Mouse (Mus musculus) telencephalon, adult 2 months (tissue): ENCODE measurements around the gene Nlrc5.
A peak's percentile ranks its signal among the peaks of the same experiment; 100 is the strongest.
"Not testable (repeated sequence)": the region's sequence is repeated elsewhere in the genome, so short reads cannot be mapped to it uniquely, and the experiment has no call there.

Experiments used
- DNase-seq: peaks from one replicate; pipeline ENCODE4 v3.0.0-alpha.2; 2011; ENCODE audit warnings: low read depth, low spot score

Nlrc5 gene

GRCm38 (mm10) chr8:94418017-94418416 lies 16.1 kb upstream of the Nlrc5 start:
- no peak for DNase-seq

- DNase-seq = no peak
Measured at GRCm38 (mm10) chr8:94422270-94422669, 11.9 kb upstream of the Nlrc5 start.

DNA sequence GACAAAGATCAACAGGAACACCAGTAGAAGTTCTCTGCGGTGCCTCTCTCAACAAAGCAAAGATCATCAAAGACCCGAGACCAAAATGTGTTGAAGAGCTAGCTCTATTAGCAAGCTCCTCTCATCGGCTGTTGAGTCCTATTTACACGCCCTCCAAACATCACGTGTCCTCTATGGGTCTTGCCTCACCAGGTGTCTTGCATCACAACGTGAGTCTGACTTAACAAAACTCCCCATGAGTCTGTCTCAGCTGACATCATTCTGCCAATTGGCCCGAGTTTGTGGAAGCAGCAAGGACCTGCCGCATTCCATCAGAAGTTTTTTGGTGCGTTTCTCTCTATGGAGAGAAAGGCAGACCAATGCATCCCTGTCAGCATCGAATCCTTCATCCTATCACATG lies 6.2 kb upstream of the Nlrc5 start:
- DNase-seq = no peak

GRCm38 (mm10) chr8:94428420-94428819 lies 5.7 kb upstream of the Nlrc5 start:
- no peak for DNase-seq

GRCm38 (mm10) chr8:94429376-94429775 lies 4.8 kb upstream of the Nlrc5 start:
- DNase-seq = no peak

DNA sequence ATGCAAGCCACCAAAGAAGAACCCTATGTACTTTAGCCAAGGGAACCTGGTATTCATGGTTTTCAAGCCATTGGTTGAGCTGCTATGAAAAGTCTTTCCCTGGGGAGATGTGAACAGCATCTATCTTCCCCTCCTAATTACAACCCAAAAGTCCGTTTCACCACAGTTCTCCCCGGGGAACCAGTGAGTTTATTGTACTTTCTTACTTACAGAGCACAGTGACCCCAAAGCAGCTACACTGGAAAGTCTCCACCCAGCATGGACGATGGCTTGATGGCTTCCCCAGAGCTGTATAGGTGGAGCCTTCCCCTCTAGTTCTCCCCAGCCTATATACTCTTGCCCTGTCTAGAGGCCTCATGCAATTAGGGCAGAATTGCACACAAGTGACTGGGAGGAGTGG lies 1.9 kb upstream of the Nlrc5 start:
- DNase-seq = no peak

GRCm38 (mm10) chr8:94434958-94435357 lies 802 bp downstream of the Nlrc5 start:
- no peak for DNase-seq

DNA sequence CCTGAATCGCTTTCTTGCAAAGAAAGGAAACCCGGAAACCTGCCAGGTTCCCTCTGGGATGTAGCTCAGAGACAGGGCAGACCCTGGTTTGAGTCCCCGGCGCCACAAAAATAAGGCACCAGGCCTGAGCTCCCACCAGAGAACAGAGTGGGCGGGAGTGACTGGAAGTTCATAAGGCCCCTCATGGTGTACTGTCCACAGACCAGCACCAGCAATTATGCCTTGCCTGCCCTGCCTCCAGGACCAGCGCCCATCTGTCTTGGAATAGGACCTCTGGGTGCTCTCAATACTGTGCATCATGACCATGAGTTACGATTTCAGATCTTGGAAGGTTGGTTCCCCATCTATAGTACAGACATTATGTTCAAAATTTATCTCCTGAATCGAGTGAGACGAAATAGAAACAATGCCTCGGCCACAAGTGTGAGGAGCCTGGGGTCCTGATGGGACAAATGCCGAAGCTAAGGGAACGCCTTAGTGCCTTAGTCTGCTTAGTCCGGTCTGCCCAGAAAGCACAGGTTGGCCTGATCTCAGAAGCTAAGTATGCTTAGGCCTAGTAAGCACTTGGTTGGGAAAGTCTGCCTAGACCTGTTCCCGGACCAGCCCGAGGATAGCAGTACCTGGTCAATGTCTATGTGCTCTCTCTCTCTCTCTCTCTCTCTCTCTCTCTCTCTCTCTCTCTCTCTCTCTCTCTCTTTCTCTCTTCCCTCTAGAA lies 1.4 kb downstream of the Nlrc5 start:
- DNase-seq = no peak

DNA sequence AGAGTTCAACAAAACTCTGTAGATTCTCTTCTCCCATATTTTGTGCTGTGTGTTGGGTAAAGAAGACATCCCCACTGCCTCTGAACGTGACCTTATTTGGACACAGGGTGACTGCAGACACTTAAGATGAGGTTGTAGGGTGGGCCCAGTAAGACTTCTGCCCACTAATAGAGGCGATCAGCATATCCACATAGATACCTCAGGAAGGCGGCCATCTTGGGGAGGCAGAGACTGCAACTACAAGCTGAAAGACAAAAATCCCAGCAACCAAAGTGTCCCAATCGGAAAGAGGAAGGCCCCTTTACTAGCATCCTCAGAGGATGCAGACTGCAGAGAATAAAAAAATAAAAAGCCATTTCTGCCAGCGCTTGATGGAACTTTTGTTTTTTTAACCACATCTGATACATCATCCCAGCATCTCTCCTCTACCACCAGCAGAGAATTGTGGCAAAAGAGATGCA lies 2.0 kb downstream of the Nlrc5 start:
- no peak for DNase-seq

DNA sequence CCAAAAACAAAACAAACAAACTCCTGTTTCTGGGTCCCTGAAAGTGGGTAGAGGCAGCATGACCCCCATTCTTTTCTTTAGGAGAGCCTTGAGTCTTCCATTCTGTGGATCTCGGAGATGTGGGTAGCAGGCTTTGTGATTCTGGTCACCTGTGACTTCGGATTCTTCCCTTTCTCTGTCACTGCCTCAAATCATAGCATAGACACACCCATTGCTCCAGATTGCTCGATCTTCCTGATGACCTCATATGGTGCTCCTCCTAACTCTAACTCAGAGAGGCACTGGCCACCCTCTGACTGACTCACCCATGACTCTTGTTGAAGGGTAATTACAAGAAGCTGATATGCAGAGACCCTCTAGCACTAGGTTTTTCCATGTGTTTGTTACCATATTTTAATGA lies 2.7 kb downstream of the Nlrc5 start:
- DNase-seq = no peak

GRCm38 (mm10) chr8:94438659-94439058 lies 4.5 kb downstream of the Nlrc5 start:
- DNase-seq = no peak

DNA sequence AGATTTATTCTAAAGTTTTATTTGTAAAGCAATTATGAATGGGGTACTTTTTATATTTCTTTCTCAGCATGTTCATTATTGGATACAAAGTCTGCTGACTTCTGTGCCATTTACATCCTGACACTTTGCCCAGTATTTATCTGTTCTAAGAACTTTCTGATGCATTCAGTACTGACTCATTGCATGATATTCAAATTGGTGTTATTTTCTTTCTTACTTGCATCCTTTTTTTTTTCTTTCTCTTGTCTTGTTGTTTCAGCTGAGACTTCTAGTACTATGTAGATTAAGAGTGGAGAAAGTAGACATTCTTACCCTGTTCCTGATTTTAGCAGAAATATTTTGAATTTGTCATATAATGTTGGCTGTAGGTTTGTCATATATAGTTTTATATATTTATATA lies 5.5 kb downstream of the Nlrc5 start:
- no peak for DNase-seq

DNA sequence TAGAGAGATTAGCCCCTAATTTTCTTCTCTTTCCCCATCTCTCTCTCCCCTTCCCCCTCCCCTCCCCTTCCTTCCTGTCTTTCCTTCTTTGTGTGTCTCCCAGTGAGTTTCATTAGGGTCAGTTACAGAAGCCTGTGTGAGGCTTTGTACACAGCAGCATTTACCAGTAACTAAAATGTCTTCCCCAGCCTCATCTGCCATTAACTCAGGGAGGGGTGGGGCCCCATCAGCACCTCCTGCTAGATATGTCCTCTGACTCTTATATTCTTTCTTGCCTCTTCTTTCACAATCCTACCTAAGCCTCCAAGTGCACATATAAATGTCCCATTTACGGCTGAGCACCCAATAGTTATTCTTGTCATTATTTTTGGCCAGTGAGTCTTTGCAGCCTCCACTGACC lies 6.2 kb downstream of the Nlrc5 start:
- no peak for DNase-seq

DNA sequence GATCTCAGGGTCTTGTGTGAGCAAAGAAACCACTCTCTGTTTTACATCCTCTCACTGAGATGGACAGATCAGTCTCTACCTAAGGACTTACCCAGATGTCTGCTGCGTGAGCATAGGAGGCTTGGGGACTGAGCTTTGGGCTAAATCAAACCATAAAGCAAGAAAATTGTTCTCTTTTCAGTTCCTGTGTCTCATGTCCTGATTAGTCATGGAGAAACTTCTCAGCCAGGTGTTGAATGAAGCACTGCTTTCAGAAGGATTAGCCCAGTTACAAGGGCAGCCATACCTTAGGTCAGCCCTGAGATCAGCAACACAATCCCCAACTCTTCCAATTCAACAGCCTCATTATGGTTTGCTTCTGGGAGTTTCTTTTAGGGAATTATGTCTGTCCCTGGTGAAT lies 7.5 kb downstream of the Nlrc5 start:
- DNase-seq = no peak

DNA sequence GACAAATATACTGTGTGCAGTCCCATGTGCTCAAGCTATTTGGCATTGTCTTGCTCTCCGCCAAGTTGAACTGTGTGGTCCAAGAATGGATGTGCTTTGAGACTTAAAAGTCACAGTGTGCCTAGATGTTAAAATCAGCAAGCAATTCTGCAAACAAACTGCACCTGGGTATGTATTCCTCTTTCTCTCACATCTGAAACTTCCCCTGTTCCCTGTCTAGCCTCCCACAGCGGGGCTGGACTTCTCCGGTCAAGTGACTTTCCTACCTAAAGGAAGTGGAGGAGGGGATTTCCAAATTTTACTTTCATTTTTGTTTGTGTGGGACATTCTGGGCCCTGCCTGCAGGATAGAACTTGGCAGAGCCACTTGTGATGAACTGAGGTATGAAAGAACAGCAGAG lies 9.0 kb downstream of the Nlrc5 start:
- DNase-seq = no peak

DNA sequence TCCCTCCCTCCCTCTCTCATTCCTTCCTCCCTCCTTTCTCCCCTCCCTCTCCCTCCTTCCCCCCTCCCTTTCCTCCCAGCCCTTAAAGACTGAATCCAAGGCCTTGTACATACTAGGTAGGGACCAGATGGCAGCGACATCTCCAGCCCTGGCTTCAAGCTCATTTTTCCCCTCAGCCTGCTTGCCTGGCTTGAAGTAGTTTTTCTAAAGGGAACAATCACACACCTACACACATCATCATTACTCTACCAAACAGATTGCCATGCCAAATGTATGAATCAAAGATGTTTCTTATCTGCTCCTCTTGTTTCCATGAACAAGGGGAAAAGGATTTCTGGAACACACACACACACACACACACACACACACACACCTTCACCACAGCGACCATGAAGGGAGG lies 10.3 kb downstream of the Nlrc5 start:
- DNase-seq = peak; percentile 31

GRCm38 (mm10) chr8:94447142-94447541 lies 13.0 kb downstream of the Nlrc5 start:
- DNase-seq = no peak

GRCm38 (mm10) chr8:94447583-94448324 lies 13.6 kb downstream of the Nlrc5 start:
- no peak for DNase-seq

GRCm38 (mm10) chr8:94452991-94453390 lies 18.8 kb downstream of the Nlrc5 start:
- not testable (repeated sequence) for DNase-seq

DNA sequence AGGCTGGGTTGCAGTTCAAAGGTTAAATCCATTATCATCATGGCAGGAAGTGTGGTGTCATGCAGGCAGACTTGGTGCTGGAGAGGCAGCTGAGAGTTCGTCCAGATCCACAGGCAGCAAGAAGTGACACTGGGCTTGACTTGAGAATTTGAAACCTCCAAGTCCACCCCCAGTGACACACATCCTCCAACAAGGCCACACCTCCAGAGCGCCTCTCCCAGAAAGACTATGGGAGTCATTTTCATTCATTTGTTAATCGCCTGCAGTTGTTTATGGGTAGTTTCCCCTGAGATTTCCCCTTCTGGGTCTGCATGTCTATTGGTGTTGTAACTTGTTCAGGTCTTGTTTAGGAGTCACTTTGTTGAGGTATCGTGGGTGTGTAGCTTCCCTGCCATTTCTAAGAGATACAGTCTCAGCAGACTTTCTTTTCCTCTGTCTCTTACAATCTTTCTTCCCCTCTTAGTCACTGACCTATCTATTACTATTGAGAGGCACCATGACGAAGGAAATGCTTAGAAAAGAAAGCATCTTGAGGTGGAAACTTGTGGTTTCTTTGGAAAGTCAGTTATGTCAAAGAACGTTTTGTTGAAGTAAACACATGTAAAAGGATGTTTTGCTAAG lies 19.8 kb downstream of the Nlrc5 start:
- DNase-seq = no peak

DNA sequence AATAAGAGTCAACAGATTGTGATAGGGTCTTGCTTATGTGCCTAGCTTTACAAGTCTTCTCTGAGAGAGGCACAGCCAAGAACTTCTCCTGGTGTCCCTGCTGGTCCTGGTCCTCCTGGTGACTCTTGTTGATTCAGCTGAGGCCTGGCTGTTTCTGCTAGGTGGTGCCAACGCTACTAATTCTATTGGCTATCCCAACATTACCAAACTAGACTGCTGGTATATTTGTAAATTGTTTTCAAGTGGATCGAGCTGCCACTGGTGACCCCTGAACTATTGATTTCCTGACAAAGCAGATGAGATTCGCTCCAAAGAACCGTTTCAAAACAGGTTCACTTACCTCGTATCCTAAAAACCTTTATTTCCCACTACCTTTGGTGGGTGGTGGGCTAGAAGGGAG lies 20.7 kb downstream of the Nlrc5 start:
- no peak for DNase-seq

GRCm38 (mm10) chr8:94456071-94456470 lies 21.9 kb downstream of the Nlrc5 start:
- no peak for DNase-seq

- no peak for DNase-seq
Measured at GRCm38 (mm10) chr8:94458567-94458966, 24.4 kb downstream of the Nlrc5 start.
